Mouse (Mus musculus): ENCODE measurements around the gene Cldn15. TPM values are rescaled to one million over a fixed set of nuclear protein-coding genes. Genes with fewer than 3 reads are reported as not detected.
A peak's percentile ranks its signal among the peaks of the same experiment; 100 is the strongest.

Cldn15 gene
- polyA plus RNA-seq, 1 experiment from 2014 or later: 6.7 TPM

- WGBS: 92% methylated on average over 1 of the region's 1 CpGs
- no peak overlapping the region for H3K4me2 ChIP-seq (ENCODE audit: low read depth, low read length)
Observed at GRCm38 (mm10) chr5:136957250-136957649, 9.2 kb upstream of the Cldn15 start.

GRCm38 (mm10) chr5:136958991-136959605 is 7.3 kb upstream of the Cldn15 start:
- no peak for ATAC-seq (replicated peaks; ENCODE audit: extremely low read depth, insufficient read depth, low FRiP score)
- Histone ChIP-seq H3K9me3 (replicated peaks; ENCODE audit: control insufficient read depth, low read length) (no peaks in the 10 kb centered on the region), H3K4me3 (ENCODE audit: low read length) (no peak overlapping the region), H3K4me2 (ENCODE audit: low read depth, low read length) (no peak overlapping the region), H3K4me1 (ENCODE audit: control insufficient read depth, insufficient read depth, low read length) (peaks cover 15% of the 10 kb centered on the region), H3K36me3 (ENCODE audit: control insufficient read depth, insufficient read depth) (peaks cover 11% of the 10 kb centered on the region), H3K9ac (ENCODE audit: low read length) (no peak overlapping the region), H3K27me3 (ENCODE audit: control insufficient read depth, insufficient read depth, low read length) (no peaks in the 10 kb centered on the region), H3K27ac (ENCODE audit: low read length) (no peak overlapping the region)
- 65% methylated on average over 5 of the region's 5 CpGs for WGBS

More at GRCm38 (mm10) chr5:136957250-136957649, 9.2 kb upstream of the Cldn15 start:
- Histone ChIP-seq H3K27ac (ENCODE audit: low read length) (no peak overlapping the region), H3K27me3 (ENCODE audit: control insufficient read depth, insufficient read depth, low read length) (no peaks in the 10 kb centered on the region), H3K36me3 (ENCODE audit: control insufficient read depth, insufficient read depth) (no peaks in the 10 kb centered on the region; the same call in 1 of the 2 replicates), H3K9ac (ENCODE audit: low read length) (no peak overlapping the region), H3K4me3 (ENCODE audit: low read length) (no peak overlapping the region), H3K4me1 (ENCODE audit: control insufficient read depth, insufficient read depth, low read length) (peaks cover 13% of the 10 kb centered on the region), H3K9me3 (replicated peaks; ENCODE audit: control insufficient read depth, low read length) (no peaks in the 10 kb centered on the region)
- no peak for ATAC-seq (replicated peaks; ENCODE audit: extremely low read depth, insufficient read depth, low FRiP score)

- H3K27me3 ChIP-seq (ENCODE audit: control insufficient read depth, insufficient read depth, low read length): no peaks in the 10 kb centered on the region
- WGBS: 86% methylated on average over 6 of the region's 6 CpGs
- H3K4me3 ChIP-seq (ENCODE audit: low read length): no peak overlapping the region
- H3K27ac ChIP-seq (ENCODE audit: low read length): no peak overlapping the region
- no peak overlapping the region for H3K9ac ChIP-seq (ENCODE audit: low read length)
- no peaks in the 10 kb centered on the region for H3K9me3 ChIP-seq (replicated peaks; ENCODE audit: control insufficient read depth, low read length)
- peaks cover 11% of the 10 kb centered on the region for H3K4me1 ChIP-seq (ENCODE audit: control insufficient read depth, insufficient read depth, low read length)
- ATAC-seq (replicated peaks; ENCODE audit: extremely low read depth, insufficient read depth, low FRiP score): no peak
- peaks cover 14% of the 10 kb centered on the region for H3K36me3 ChIP-seq (ENCODE audit: control insufficient read depth, insufficient read depth)
- H3K4me2 ChIP-seq (ENCODE audit: low read depth, low read length): no peak overlapping the region
Observed at GRCm38 (mm10) chr5:136960053-136960452, 6.4 kb upstream of the Cldn15 start.

- ATAC-seq (replicated peaks; ENCODE audit: extremely low read depth, insufficient read depth, low FRiP score): no peak; the same call in 1 of the 2 replicates
- H3K4me2 ChIP-seq (ENCODE audit: low read depth, low read length): peak overlapping the region; percentile 75
- peaks cover 20% of the 10 kb centered on the region for H3K4me1 ChIP-seq (ENCODE audit: control insufficient read depth, insufficient read depth, low read length)
- no peaks in the 10 kb centered on the region for H3K9me3 ChIP-seq (replicated peaks; ENCODE audit: control insufficient read depth, low read length)
- H3K27ac ChIP-seq (ENCODE audit: low read length): peak overlapping the region; percentile 78
- peaks cover 19% of the 10 kb centered on the region; the same call in 1 of the 2 replicates for H3K36me3 ChIP-seq (ENCODE audit: control insufficient read depth, insufficient read depth)
- peak overlapping the region; percentile 70 for H3K4me3 ChIP-seq (ENCODE audit: low read length)
- 28% methylated on average over 5 of the region's 5 CpGs for WGBS
- H3K27me3 ChIP-seq (ENCODE audit: control insufficient read depth, insufficient read depth, low read length): no peaks in the 10 kb centered on the region
- H3K9ac ChIP-seq (ENCODE audit: low read length): peak overlapping the region; percentile 77
Observed at GRCm38 (mm10) chr5:136961334-136961982, 5.0 kb upstream of the Cldn15 start.

GRCm38 (mm10) chr5:136961983-136962461 is 4.4 kb upstream of the Cldn15 start:
- H3K27ac ChIP-seq (ENCODE audit: low read length): peak overlapping the region; percentile 78
- peak overlapping the region; percentile 75 for H3K4me2 ChIP-seq (ENCODE audit: low read depth, low read length)
- peak overlapping the region; percentile 77 for H3K9ac ChIP-seq (ENCODE audit: low read length)
- ATAC-seq (replicated peaks; ENCODE audit: extremely low read depth, insufficient read depth, low FRiP score): peak; percentile 90
- WGBS: 0% methylated on average over 20 of the region's 20 CpGs
- H3K4me1 ChIP-seq (ENCODE audit: control insufficient read depth, insufficient read depth, low read length): peaks cover 25% of the 10 kb centered on the region
- no peaks in the 10 kb centered on the region for H3K27me3 ChIP-seq (ENCODE audit: control insufficient read depth, insufficient read depth, low read length)
- H3K9me3 ChIP-seq (replicated peaks; ENCODE audit: control insufficient read depth, low read length): no peaks in the 10 kb centered on the region
- H3K36me3 ChIP-seq (ENCODE audit: control insufficient read depth, insufficient read depth): peaks cover 19% of the 10 kb centered on the region; the same call in 1 of the 2 replicates
- H3K4me3 ChIP-seq (ENCODE audit: low read length): peak overlapping the region; percentile 70

- H3K4me2 ChIP-seq (ENCODE audit: low read depth, low read length): peak overlapping the region; percentile 75
- no peaks in the 10 kb centered on the region for H3K27me3 ChIP-seq (ENCODE audit: control insufficient read depth, insufficient read depth, low read length)
- peaks cover 28% of the 10 kb centered on the region for H3K4me1 ChIP-seq (ENCODE audit: control insufficient read depth, insufficient read depth, low read length)
- H3K9me3 ChIP-seq (replicated peaks; ENCODE audit: control insufficient read depth, low read length): no peaks in the 10 kb centered on the region
- peaks cover 19% of the 10 kb centered on the region; the same call in 1 of the 2 replicates for H3K36me3 ChIP-seq (ENCODE audit: control insufficient read depth, insufficient read depth)
- WGBS: 2% methylated on average over 10 of the region's 10 CpGs
- H3K9ac ChIP-seq (ENCODE audit: low read length): peak overlapping the region; percentile 77
- H3K4me3 ChIP-seq (ENCODE audit: low read length): peak overlapping the region; percentile 70
- H3K27ac ChIP-seq (ENCODE audit: low read length): peak overlapping the region; percentile 78
- peak; percentile 60 for ATAC-seq (replicated peaks; ENCODE audit: extremely low read depth, insufficient read depth, low FRiP score)
Observed at GRCm38 (mm10) chr5:136962501-136962900, 3.9 kb upstream of the Cldn15 start.

- Histone ChIP-seq H3K9ac (ENCODE audit: low read length) (peak overlapping the region; percentile 22; the same call in 1 of the 2 replicates), H3K4me3 (ENCODE audit: low read length) (peak overlapping the region; percentile 70), H3K27ac (ENCODE audit: low read length) (peak overlapping the region; percentile 19; the same call in 1 of the 2 replicates), H3K9me3 (replicated peaks; ENCODE audit: control insufficient read depth, low read length) (no peaks in the 10 kb centered on the region), H3K4me1 (ENCODE audit: control insufficient read depth, insufficient read depth, low read length) (peaks cover 30% of the 10 kb centered on the region), H3K27me3 (ENCODE audit: control insufficient read depth, insufficient read depth, low read length) (no peaks in the 10 kb centered on the region), H3K36me3 (ENCODE audit: control insufficient read depth, insufficient read depth) (peaks cover 19% of the 10 kb centered on the region; the same call in 1 of the 2 replicates), H3K4me2 (ENCODE audit: low read depth, low read length) (peak overlapping the region; percentile 75)
- ATAC-seq (replicated peaks; ENCODE audit: extremely low read depth, insufficient read depth, low FRiP score): no peak
- 72% methylated on average over 8 of the region's 8 CpGs for WGBS
Observed at GRCm38 (mm10) chr5:136962966-136963540, 3.4 kb upstream of the Cldn15 start.

- no peaks in the 10 kb centered on the region for H3K9me3 ChIP-seq (replicated peaks; ENCODE audit: control insufficient read depth, low read length)
- no peak overlapping the region for H3K4me2 ChIP-seq (ENCODE audit: low read depth, low read length)
- 63% methylated on average over 9 of the region's 9 CpGs for whole genome bisulfite sequencing
- H3K27me3 ChIP-seq (ENCODE audit: control insufficient read depth, insufficient read depth, low read length): no peaks in the 10 kb centered on the region
- H3K27ac ChIP-seq (ENCODE audit: low read length): peak overlapping the region; percentile 80
- H3K4me3 ChIP-seq (ENCODE audit: low read length): no peak overlapping the region
- ATAC-seq (replicated peaks; ENCODE audit: extremely low read depth, insufficient read depth, low FRiP score): no peak
- no peak overlapping the region for H3K9ac ChIP-seq (ENCODE audit: low read length)
- peaks cover 30% of the 10 kb centered on the region for H3K4me1 ChIP-seq (ENCODE audit: control insufficient read depth, insufficient read depth, low read length)
- H3K36me3 ChIP-seq (ENCODE audit: control insufficient read depth, insufficient read depth): peaks cover 19% of the 10 kb centered on the region; the same call in 1 of the 2 replicates
Observed at GRCm38 (mm10) chr5:136965210-136965609, 1.2 kb upstream of the Cldn15 start.
